Mouse (Mus musculus): ENCODE results near the gene Cep164. TPM values are rescaled to one million over a fixed set of nuclear protein-coding genes. Genes with fewer than 3 reads are reported as not detected.

Gene Cep164
- total and polyA plus RNA-seq, 2 experiments from 2014 or later: 17.7 to 21.3 TPM

DNA sequence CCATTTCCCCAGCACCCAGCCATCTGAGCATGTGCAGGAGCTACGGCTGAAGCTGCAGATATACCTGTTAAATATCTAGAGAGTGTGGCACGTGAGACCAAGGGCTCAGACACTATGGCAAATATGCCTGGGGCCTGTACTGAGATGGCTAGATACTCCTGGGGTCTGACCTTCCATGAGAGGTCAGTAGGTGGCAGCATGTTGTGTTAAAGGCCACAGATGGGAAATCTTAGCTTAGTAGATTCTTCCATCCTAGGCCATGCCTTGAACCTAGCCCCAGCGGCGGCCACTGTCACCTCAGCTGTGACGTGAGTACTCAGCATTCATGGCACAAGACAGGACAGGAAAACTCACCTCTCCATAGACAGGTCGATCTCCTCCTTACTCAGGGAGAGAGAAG is 54.4 kb downstream of the Cep164 start:
- ATAC-seq (ENCODE audit: low FRiP score): no peak
- no peak overlapping the region for H3K4me2 ChIP-seq (ENCODE audit: low read depth, low read length, poor library complexity, severe bottlenecking)

DNA sequence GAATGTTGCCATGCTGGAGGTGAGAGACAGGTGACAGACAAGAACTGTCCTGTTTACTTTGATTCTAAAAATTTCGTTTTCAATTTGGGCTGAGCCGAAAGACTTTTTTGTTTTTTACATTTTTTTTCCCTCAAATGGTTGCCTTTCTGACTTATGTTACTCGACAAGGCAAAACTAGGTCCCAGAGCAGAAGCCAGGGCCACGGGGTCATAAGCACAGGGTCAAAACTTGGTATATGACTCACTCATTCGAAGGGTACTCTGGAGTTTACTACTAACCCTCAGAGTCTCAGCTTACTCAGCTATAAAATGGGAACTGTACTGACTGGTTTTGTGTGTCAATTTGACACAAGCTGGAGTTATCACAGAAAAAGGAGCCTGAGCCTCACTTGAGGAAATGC is 58.9 kb downstream of the Cep164 start:
- Histone ChIP-seq H3K27ac (ENCODE audit: low read depth, low read length) (no peak overlapping the region), H3K9me3 (ENCODE audit: low read length) (no peaks in the 10 kb centered on the region), H3K4me2 (ENCODE audit: low read depth, low read length, poor library complexity, severe bottlenecking) (no peak overlapping the region), H3K9ac (replicated peaks; ENCODE audit: low read length, poor library complexity, severe bottlenecking) (0 out of 2 replicates have a peak overlapping the region, but pooled peaks have one; percentile 13), H3K4me3 (ENCODE audit: low read depth, low read length) (no peak overlapping the region), H3K4me1 (ENCODE audit: insufficient read depth, low read length) (no peaks in the 10 kb centered on the region), H3K36me3 (ENCODE audit: insufficient read depth, low read length) (peaks cover 43% of the 10 kb centered on the region), H3K27me3 (ENCODE audit: insufficient read depth, low read length) (no peaks in the 10 kb centered on the region)
- DNase-seq (ENCODE audit: low spot score): no peak
- no peak for ATAC-seq (ENCODE audit: low FRiP score)
- WGBS: 94% methylated on average over 5 of the region's 5 CpGs
- no peak for TF ChIP-seq CTCF (IDR thresholded peaks at IDR 0.05)

More for the DNA sequence above, 54.4 kb downstream of the Cep164 start:
- no peak overlapping the region for H3K9ac ChIP-seq (replicated peaks; ENCODE audit: low read length, poor library complexity, severe bottlenecking)
- TF ChIP-seq CTCF (IDR thresholded peaks at IDR 0.05): peak; percentile 3; the same call in 1 of the 2 replicates
- H3K27ac ChIP-seq (ENCODE audit: low read depth, low read length): no peak overlapping the region
- WGBS: 86% methylated on average over 6 of the region's 6 CpGs
- DNase-seq (ENCODE audit: low spot score): no peak
- H3K9me3 ChIP-seq (ENCODE audit: low read length): no peaks in the 10 kb centered on the region
- H3K4me1 ChIP-seq (ENCODE audit: insufficient read depth, low read length): no peaks in the 10 kb centered on the region
- no peak overlapping the region for H3K4me3 ChIP-seq (ENCODE audit: low read depth, low read length)
- peaks cover 61% of the 10 kb centered on the region for H3K36me3 ChIP-seq (ENCODE audit: insufficient read depth, low read length)
- no peaks in the 10 kb centered on the region for H3K27me3 ChIP-seq (ENCODE audit: insufficient read depth, low read length)

- Histone ChIP-seq H3K27me3 (ENCODE audit: insufficient read depth, low read length) (no peaks in the 10 kb centered on the region), H3K27ac (ENCODE audit: low read depth, low read length) (no peak overlapping the region), H3K9ac (replicated peaks; ENCODE audit: low read length, poor library complexity, severe bottlenecking) (no peak overlapping the region), H3K9me3 (ENCODE audit: low read length) (no peaks in the 10 kb centered on the region), H3K4me3 (ENCODE audit: low read depth, low read length) (no peak overlapping the region), H3K4me1 (ENCODE audit: insufficient read depth, low read length) (no peaks in the 10 kb centered on the region), H3K4me2 (ENCODE audit: low read depth, low read length, poor library complexity, severe bottlenecking) (no peak overlapping the region), H3K36me3 (ENCODE audit: insufficient read depth, low read length) (peaks cover 31% of the 10 kb centered on the region)
- 86% methylated on average over 18 of the region's 18 CpGs for WGBS
- DNase-seq (ENCODE audit: low spot score) (no peak), ATAC-seq (ENCODE audit: low FRiP score) (no peak)
- no peak for TF ChIP-seq CTCF (IDR thresholded peaks at IDR 0.05)
These were observed 60.1 kb downstream of the Cep164 start for GRCm38 (mm10) chr9:45768421-45768820.

- Histone ChIP-seq H3K9ac (replicated peaks; ENCODE audit: low read length, poor library complexity, severe bottlenecking) (no peak overlapping the region), H3K4me3 (ENCODE audit: low read depth, low read length) (no peak overlapping the region), H3K36me3 (ENCODE audit: insufficient read depth, low read length) (peaks cover 29% of the 10 kb centered on the region), H3K4me1 (ENCODE audit: insufficient read depth, low read length) (no peaks in the 10 kb centered on the region), H3K27me3 (ENCODE audit: insufficient read depth, low read length) (no peaks in the 10 kb centered on the region), H3K9me3 (ENCODE audit: low read length) (no peaks in the 10 kb centered on the region), H3K4me2 (ENCODE audit: low read depth, low read length, poor library complexity, severe bottlenecking) (no peak overlapping the region), H3K27ac (ENCODE audit: low read depth, low read length) (no peak overlapping the region)
- DNase-seq (ENCODE audit: low spot score) (no peak), ATAC-seq (ENCODE audit: low FRiP score) (no peak)
- 81% methylated on average over 8 of the region's 8 CpGs for WGBS
- no peak for TF ChIP-seq CTCF (IDR thresholded peaks at IDR 0.05)
These were observed 61.3 kb downstream of the Cep164 start for GRCm38 (mm10) chr9:45767155-45767554.

GRCm38 (mm10) chr9:45766195-45766594 is 62.3 kb downstream of the Cep164 start:
- H3K27me3 ChIP-seq (ENCODE audit: insufficient read depth, low read length): no peaks in the 10 kb centered on the region
- no peaks in the 10 kb centered on the region for H3K9me3 ChIP-seq (ENCODE audit: low read length)
- no peak overlapping the region for H3K9ac ChIP-seq (replicated peaks; ENCODE audit: low read length, poor library complexity, severe bottlenecking)
- ATAC-seq (ENCODE audit: low FRiP score) (no peak), DNase-seq (ENCODE audit: low spot score) (no peak)
- H3K27ac ChIP-seq (ENCODE audit: low read depth, low read length): no peak overlapping the region
- no peaks in the 10 kb centered on the region for H3K4me1 ChIP-seq (ENCODE audit: insufficient read depth, low read length)
- WGBS: 83% methylated on average over 6 of the region's 6 CpGs
- H3K4me3 ChIP-seq (ENCODE audit: low read depth, low read length): no peak overlapping the region
- peaks cover 27% of the 10 kb centered on the region for H3K36me3 ChIP-seq (ENCODE audit: insufficient read depth, low read length)
- TF ChIP-seq CTCF (IDR thresholded peaks at IDR 0.05): no peak
- no peak overlapping the region for H3K4me2 ChIP-seq (ENCODE audit: low read depth, low read length, poor library complexity, severe bottlenecking)

GRCm38 (mm10) chr9:45754452-45755091 is 73.9 kb downstream of the Cep164 start:
- TF ChIP-seq CTCF (IDR thresholded peaks at IDR 0.05): peak; percentile 97
- DNase-seq (ENCODE audit: low spot score) (peak; percentile 89), ATAC-seq (ENCODE audit: low FRiP score) (peak; percentile 76)
- 36% methylated on average over 8 of the region's 8 CpGs for WGBS
- Histone ChIP-seq H3K4me3 (ENCODE audit: low read depth, low read length) (no peak overlapping the region), H3K9ac (replicated peaks; ENCODE audit: low read length, poor library complexity, severe bottlenecking) (no peak overlapping the region), H3K36me3 (ENCODE audit: insufficient read depth, low read length) (peaks cover 13% of the 10 kb centered on the region), H3K27ac (ENCODE audit: low read depth, low read length) (no peak overlapping the region), H3K4me1 (ENCODE audit: insufficient read depth, low read length) (no peaks in the 10 kb centered on the region), H3K4me2 (ENCODE audit: low read depth, low read length, poor library complexity, severe bottlenecking) (no peak overlapping the region), H3K27me3 (ENCODE audit: insufficient read depth, low read length) (no peaks in the 10 kb centered on the region), H3K9me3 (ENCODE audit: low read length) (no peaks in the 10 kb centered on the region)
